Mouse (Mus musculus) lung, embryonic 16.5 days (tissue): Measurements from ENCODE around the gene Cnfn. TPM values are rescaled to one million over a fixed set of nuclear protein-coding genes. Genes with fewer than 3 reads are reported as not detected.

Source experiments
- polyA plus RNA-seq: library from polyadenylated mRNA; unstranded; fragments of >200 nt; fragmentation: Nextera tagmentation; extraction: Ambion mirVana; gene quantifications from 2 replicates; pipeline ENCODE4 v1.2.1, GENCODE M21; 2015

The Cnfn gene
- polyA plus RNA-seq, 1 experiment from 2014 or later, result 0.33 TPM

Other genes with a start within 250 kb of the Cnfn start
- 0.58 TPM in 2 replicates for gene Pou2f2, start 190.0 kb downstream of the Cnfn start, polyA plus RNA-seq
- gene Dedd2, start 149.1 kb downstream of the Cnfn start, polyA plus RNA-seq, result 9.0 and 9.5 TPM in 2 replicates
- gene Zfp526, start 148.3 kb downstream of the Cnfn start, polyA plus RNA-seq, result 2.3 and 2.5 TPM in 2 replicates
- 7.1 and 8.2 TPM in 2 replicates for gene Gsk3a, start 131.9 kb downstream of the Cnfn start, polyA plus RNA-seq
- gene Erf, start 119.0 kb downstream of the Cnfn start, polyA plus RNA-seq, result 10.5 and 13.6 TPM in 2 replicates
- 23.5 and 28.9 TPM in 2 replicates for gene Cic, start 102.0 kb downstream of the Cnfn start, polyA plus RNA-seq
- gene Pafah1b3, start 71.7 kb downstream of the Cnfn start, polyA plus RNA-seq, result 170 and 173 TPM in 2 replicates
- gene Prr19, start 68.3 kb downstream of the Cnfn start, polyA plus RNA-seq, result 0.13 TPM in 1 of 2 replicates, not detected in the other
- gene Tmem145, start 63.6 kb downstream of the Cnfn start, polyA plus RNA-seq, result 0.14 and 0.49 TPM in 2 replicates
- 11.8 and 12.1 TPM in 2 replicates for gene Megf8, start 52.6 kb downstream of the Cnfn start, polyA plus RNA-seq
- gene Lipe, start 29.0 kb upstream of the Cnfn start, polyA plus RNA-seq, result 9.4 and 11.4 TPM in 2 replicates
- gene Cxcl17, start 43.2 kb upstream of the Cnfn start, polyA plus RNA-seq, result 0.49 TPM in 1 of 2 replicates, not detected in the other
- 7.3 TPM in 2 replicates for gene Ceacam1, start 107.9 kb upstream of the Cnfn start, polyA plus RNA-seq
- gene Ceacam2, start 170.1 kb upstream of the Cnfn start, polyA plus RNA-seq, result 0.09 TPM in 1 of 2 replicates, not detected in the other
- 0.23 TPM in 1 of 2 replicates, not detected in the other for gene Erich4, start 246.2 kb upstream of the Cnfn start, polyA plus RNA-seq
- gene Dmac2, start 249.7 kb upstream of the Cnfn start, polyA plus RNA-seq, result 34.5 TPM in 2 replicates